Mouse (Mus musculus): ENCODE measurements around the gene Nsun2. TPM values are rescaled to one million over a fixed set of nuclear protein-coding genes. Genes with fewer than 3 reads are reported as not detected.
A peak's percentile ranks its signal among the peaks of the same experiment; 100 is the strongest.

Gene Nsun2
- polyA plus RNA-seq, 1 experiment from 2014 or later: 73.3 TPM

- Histone ChIP-seq H3K27me3 (ENCODE audit: control insufficient read depth, insufficient read depth, low read length) (no peaks in the 10 kb centered on the region), H3K9ac (no peak overlapping the region), H3K4me1 (replicated peaks; ENCODE audit: control insufficient read depth, insufficient read depth, low read length) (no peaks in the 10 kb centered on the region), H3K4me3 (replicated peaks; ENCODE audit: low read length) (no peak overlapping the region), H3K9me3 (ENCODE audit: control insufficient read depth, low read length) (no peaks in the 10 kb centered on the region), H3K27ac (no peak overlapping the region), H3K36me3 (replicated peaks; ENCODE audit: control insufficient read depth, insufficient read depth) (peaks cover 72% of the 10 kb centered on the region), H3K4me2 (replicated peaks) (no peak overlapping the region)
- WGBS: 83% methylated on average over 5 of the region's 5 CpGs
- ATAC-seq (ENCODE audit: low FRiP score) (no peak), DNase-seq (ENCODE audit: low spot score) (no peak)
Measured at GRCm38 (mm10) chr13:69498276-69498675, 35.3 kb upstream of the Nsun2 start.

GRCm38 (mm10) chr13:69502157-69502750 is 31.3 kb upstream of the Nsun2 start:
- H3K27ac ChIP-seq: no peak overlapping the region
- no peak overlapping the region for H3K4me3 ChIP-seq (replicated peaks; ENCODE audit: low read length)
- DNase-seq (ENCODE audit: low spot score) (no peak), ATAC-seq (ENCODE audit: low FRiP score) (no peak; the same call in 1 of the 2 replicates)
- no peaks in the 10 kb centered on the region for H3K4me1 ChIP-seq (replicated peaks; ENCODE audit: control insufficient read depth, insufficient read depth, low read length)
- WGBS: 94% methylated on average over 14 of the region's 14 CpGs
- no peaks in the 10 kb centered on the region for H3K27me3 ChIP-seq (ENCODE audit: control insufficient read depth, insufficient read depth, low read length)
- H3K9ac ChIP-seq: no peak overlapping the region
- H3K36me3 ChIP-seq (replicated peaks; ENCODE audit: control insufficient read depth, insufficient read depth): peaks cover 99% of the 10 kb centered on the region
- no peaks in the 10 kb centered on the region for H3K9me3 ChIP-seq (ENCODE audit: control insufficient read depth, low read length)
- no peak overlapping the region for H3K4me2 ChIP-seq (replicated peaks)

- H3K27me3 ChIP-seq (ENCODE audit: control insufficient read depth, insufficient read depth, low read length): no peaks in the 10 kb centered on the region
- H3K4me2 ChIP-seq (replicated peaks): no peak overlapping the region
- ATAC-seq (ENCODE audit: low FRiP score) (no peak), DNase-seq (ENCODE audit: low spot score) (no peak)
- H3K9ac ChIP-seq: no peak overlapping the region
- H3K4me1 ChIP-seq (replicated peaks; ENCODE audit: control insufficient read depth, insufficient read depth, low read length): no peaks in the 10 kb centered on the region
- H3K36me3 ChIP-seq (replicated peaks; ENCODE audit: control insufficient read depth, insufficient read depth): peaks cover 99% of the 10 kb centered on the region
- WGBS: 88% methylated on average over 5 of the region's 5 CpGs
- no peak overlapping the region for H3K4me3 ChIP-seq (replicated peaks; ENCODE audit: low read length)
- no peak overlapping the region for H3K27ac ChIP-seq
- no peaks in the 10 kb centered on the region for H3K9me3 ChIP-seq (ENCODE audit: control insufficient read depth, low read length)
Measured at GRCm38 (mm10) chr13:69502863-69503262, 30.7 kb upstream of the Nsun2 start.

- DNase-seq (ENCODE audit: low spot score): no peak
- no peaks in the 10 kb centered on the region for H3K27me3 ChIP-seq (ENCODE audit: control insufficient read depth, insufficient read depth, low read length)
- no peaks in the 10 kb centered on the region for H3K4me1 ChIP-seq (replicated peaks; ENCODE audit: control insufficient read depth, insufficient read depth, low read length)
- H3K4me3 ChIP-seq (replicated peaks; ENCODE audit: low read length): no peak overlapping the region
- WGBS: 94% methylated on average over 12 of the region's 12 CpGs
- H3K27ac ChIP-seq: no peak overlapping the region
- H3K36me3 ChIP-seq (replicated peaks; ENCODE audit: control insufficient read depth, insufficient read depth): peaks cover 92% of the 10 kb centered on the region
- no peak overlapping the region for H3K4me2 ChIP-seq (replicated peaks)
- H3K9me3 ChIP-seq (ENCODE audit: control insufficient read depth, low read length): no peaks in the 10 kb centered on the region
- ATAC-seq (ENCODE audit: low FRiP score): no peak
- no peak overlapping the region for H3K9ac ChIP-seq
Measured at GRCm38 (mm10) chr13:69506341-69507086, 27.0 kb upstream of the Nsun2 start.

- 96% methylated on average over 3 of the region's 3 CpGs for WGBS
- H3K9ac ChIP-seq: no peak overlapping the region
- ATAC-seq (ENCODE audit: low FRiP score): no peak
Measured at GRCm38 (mm10) chr13:69507666-69508065, 25.9 kb upstream of the Nsun2 start.

GRCm38 (mm10) chr13:69509391-69510244 is 23.9 kb upstream of the Nsun2 start:
- Histone ChIP-seq H3K27me3 (ENCODE audit: control insufficient read depth, insufficient read depth, low read length) (no peaks in the 10 kb centered on the region), H3K9ac (no peak overlapping the region), H3K4me3 (replicated peaks; ENCODE audit: low read length) (no peak overlapping the region), H3K4me1 (replicated peaks; ENCODE audit: control insufficient read depth, insufficient read depth, low read length) (no peaks in the 10 kb centered on the region), H3K27ac (no peak overlapping the region), H3K9me3 (ENCODE audit: control insufficient read depth, low read length) (no peaks in the 10 kb centered on the region), H3K36me3 (replicated peaks; ENCODE audit: control insufficient read depth, insufficient read depth) (peaks cover 80% of the 10 kb centered on the region), H3K4me2 (replicated peaks) (no peak overlapping the region)
- ATAC-seq (ENCODE audit: low FRiP score): 0 out of 2 replicates have a peak, but pooled peaks have one; percentile 70
- DNase-seq (ENCODE audit: low spot score): peak; percentile 75
- WGBS: 64% methylated on average over 9 of the region's 9 CpGs

More at GRCm38 (mm10) chr13:69507666-69508065, 25.9 kb upstream of the Nsun2 start:
- Histone ChIP-seq H3K9me3 (ENCODE audit: control insufficient read depth, low read length) (no peaks in the 10 kb centered on the region), H3K36me3 (replicated peaks; ENCODE audit: control insufficient read depth, insufficient read depth) (peaks cover 92% of the 10 kb centered on the region), H3K27ac (no peak overlapping the region), H3K27me3 (ENCODE audit: control insufficient read depth, insufficient read depth, low read length) (no peaks in the 10 kb centered on the region), H3K4me3 (replicated peaks; ENCODE audit: low read length) (no peak overlapping the region), H3K4me1 (replicated peaks; ENCODE audit: control insufficient read depth, insufficient read depth, low read length) (no peaks in the 10 kb centered on the region), H3K4me2 (replicated peaks) (no peak overlapping the region)
- DNase-seq (ENCODE audit: low spot score): no peak

GRCm38 (mm10) chr13:69515091-69515490 is 18.5 kb upstream of the Nsun2 start:
- Histone ChIP-seq H3K9ac (no peak overlapping the region), H3K4me2 (replicated peaks) (no peak overlapping the region), H3K27ac (no peak overlapping the region), H3K36me3 (replicated peaks; ENCODE audit: control insufficient read depth, insufficient read depth) (peaks cover 29% of the 10 kb centered on the region), H3K4me3 (replicated peaks; ENCODE audit: low read length) (no peak overlapping the region), H3K27me3 (ENCODE audit: control insufficient read depth, insufficient read depth, low read length) (no peaks in the 10 kb centered on the region), H3K9me3 (ENCODE audit: control insufficient read depth, low read length) (no peaks in the 10 kb centered on the region), H3K4me1 (replicated peaks; ENCODE audit: control insufficient read depth, insufficient read depth, low read length) (0 out of 2 replicates have a peak, but pooled peaks cover under 1% of the 10 kb centered on the region)
- no peak for ATAC-seq (ENCODE audit: low FRiP score)
- DNase-seq (ENCODE audit: low spot score): no peak
- 88% methylated on average over 3 of the region's 3 CpGs for WGBS

- H3K4me1 ChIP-seq (replicated peaks; ENCODE audit: control insufficient read depth, insufficient read depth, low read length): peaks cover 12% of the 10 kb centered on the region; the same call in 1 of the 2 replicates
- H3K27me3 ChIP-seq (ENCODE audit: control insufficient read depth, insufficient read depth, low read length): no peaks in the 10 kb centered on the region
- no peak overlapping the region for H3K4me3 ChIP-seq (replicated peaks; ENCODE audit: low read length)
- ATAC-seq (ENCODE audit: low FRiP score): no peak
- H3K27ac ChIP-seq: no peak overlapping the region
- no peak overlapping the region for H3K4me2 ChIP-seq (replicated peaks)
- 86% methylated on average over 6 of the region's 6 CpGs for WGBS
- no peak for DNase-seq (ENCODE audit: low spot score)
- peaks cover 10% of the 10 kb centered on the region; the same call in 1 of the 2 replicates for H3K36me3 ChIP-seq (replicated peaks; ENCODE audit: control insufficient read depth, insufficient read depth)
- no peaks in the 10 kb centered on the region for H3K9me3 ChIP-seq (ENCODE audit: control insufficient read depth, low read length)
- no peak overlapping the region for H3K9ac ChIP-seq
Measured at GRCm38 (mm10) chr13:69517445-69517844, 16.1 kb upstream of the Nsun2 start.

GRCm38 (mm10) chr13:69519137-69519536 is 14.4 kb upstream of the Nsun2 start:
- DNase-seq (ENCODE audit: low spot score): no peak
- Histone ChIP-seq H3K4me1 (replicated peaks; ENCODE audit: control insufficient read depth, insufficient read depth, low read length) (peaks cover 26% of the 10 kb centered on the region), H3K9me3 (ENCODE audit: control insufficient read depth, low read length) (no peaks in the 10 kb centered on the region)

More at GRCm38 (mm10) chr13:69519137-69519536, 14.4 kb upstream of the Nsun2 start:
- H3K9ac ChIP-seq: no peak overlapping the region
- no peaks in the 10 kb centered on the region for H3K27me3 ChIP-seq (ENCODE audit: control insufficient read depth, insufficient read depth, low read length)
- no peak for ATAC-seq (ENCODE audit: low FRiP score)
- H3K4me2 ChIP-seq (replicated peaks): no peak overlapping the region
- H3K36me3 ChIP-seq (replicated peaks; ENCODE audit: control insufficient read depth, insufficient read depth): no peaks in the 10 kb centered on the region
- 70% methylated on average over 6 of the region's 6 CpGs for WGBS
- H3K4me3 ChIP-seq (replicated peaks; ENCODE audit: low read length): no peak overlapping the region
- no peak overlapping the region for H3K27ac ChIP-seq
